Mouse (Mus musculus): ENCODE data around the gene Wdr91. TPM values are rescaled to one million over a fixed set of nuclear protein-coding genes. Genes with fewer than 3 reads are reported as not detected.

Gene Wdr91
- polyA plus RNA-seq, 1 experiment, result 85.3 TPM

DNA sequence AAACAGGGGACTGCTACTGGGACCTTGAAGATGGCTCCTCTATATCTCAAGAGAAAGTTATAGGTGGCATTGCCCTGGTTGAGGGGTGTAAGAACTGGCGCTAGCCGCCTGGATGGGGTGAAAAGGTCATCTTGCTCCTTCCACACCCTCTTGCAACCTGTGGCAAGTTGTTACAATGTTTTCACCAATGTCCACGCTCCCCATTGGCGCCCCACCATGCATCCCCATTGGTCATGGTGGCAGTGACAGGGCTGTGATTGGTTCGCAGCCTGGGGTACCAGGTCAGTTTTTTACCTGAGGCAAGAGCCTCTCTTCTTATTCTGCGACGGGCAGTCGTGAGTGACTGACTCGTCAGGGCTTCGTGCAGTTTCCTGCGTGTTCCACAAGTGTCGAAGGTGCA lies 10.0 kb upstream of the Wdr91 start:
- Histone ChIP-seq H3K4me1 (ENCODE audit: control insufficient read depth, insufficient read depth, low read length) (no peaks in the 10 kb centered on the region), H3K27ac (ENCODE audit: insufficient read depth, low read depth, low read length) (no peak overlapping the region), H3K4me3 (ENCODE audit: insufficient read depth, low read length) (no peak overlapping the region)
- TF ChIP-seq CTCF (IDR thresholded peaks at IDR 0.05; ENCODE audit: low read depth, low read length) (no peak), POLR2A (IDR thresholded peaks at IDR 0.05; ENCODE audit: borderline replicate concordance, low read depth, low read length) (no peak)

DNA sequence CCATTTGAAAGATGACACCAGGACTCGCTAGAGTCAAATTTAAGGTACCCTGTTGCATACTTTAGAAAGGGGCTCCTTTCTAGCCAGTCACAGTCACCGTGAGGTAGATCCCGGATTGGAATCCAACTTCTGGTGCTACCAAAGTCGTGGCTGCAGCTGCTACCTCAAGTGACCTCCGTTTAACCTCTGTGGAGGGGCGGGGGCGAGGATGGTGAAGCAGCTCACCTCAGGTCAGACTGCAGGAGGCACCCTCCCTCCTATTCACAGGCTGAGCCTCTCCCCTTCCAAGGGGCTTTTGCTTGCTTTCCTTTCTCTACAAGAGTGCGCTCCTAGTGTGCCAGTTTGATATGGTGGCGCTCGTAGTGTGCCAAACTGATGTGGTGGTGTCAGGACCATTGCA lies 9.3 kb upstream of the Wdr91 start, which contains the start of gene Stra8:
Gene Stra8, plus strand, starts transcription at position 208 of the 400 bp plus-strand sequence.
- H3K4me3 ChIP-seq (ENCODE audit: insufficient read depth, low read length), result no peak within 1 kb of the TSS
- TF ChIP-seq CTCF (IDR thresholded peaks at IDR 0.05; ENCODE audit: low read depth, low read length) (no peak), POLR2A (IDR thresholded peaks at IDR 0.05; ENCODE audit: borderline replicate concordance, low read depth, low read length) (no peak)
- no peaks in the 10 kb centered on the region for H3K4me1 ChIP-seq (ENCODE audit: control insufficient read depth, insufficient read depth, low read length)
- H3K27ac ChIP-seq (ENCODE audit: insufficient read depth, low read depth, low read length), result no peak within 1 kb of the TSS

DNA sequence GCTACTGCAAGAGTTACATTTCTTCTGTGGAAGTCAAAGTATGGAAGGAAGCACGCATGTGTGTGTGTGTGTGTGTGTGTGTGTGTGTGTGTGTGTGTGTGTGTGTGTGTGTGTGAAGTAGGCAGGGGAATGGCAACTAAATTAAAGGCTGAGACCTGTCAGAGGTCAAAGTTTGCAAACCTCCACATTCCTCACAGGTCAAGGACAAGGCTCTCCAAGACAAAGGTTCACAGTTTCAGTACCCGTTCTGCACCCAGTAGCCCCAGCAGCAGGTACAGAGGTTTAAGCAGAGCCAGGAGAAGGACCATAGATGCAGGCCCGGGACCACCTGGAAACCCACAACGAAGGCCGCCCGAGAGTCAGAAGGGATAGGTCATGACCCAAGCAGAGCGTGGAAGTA lies 8.5 kb upstream of the Wdr91 start:
- no peak overlapping the region for H3K4me3 ChIP-seq (ENCODE audit: insufficient read depth, low read length)
- TF ChIP-seq CTCF (IDR thresholded peaks at IDR 0.05; ENCODE audit: low read depth, low read length) (no peak), POLR2A (IDR thresholded peaks at IDR 0.05; ENCODE audit: borderline replicate concordance, low read depth, low read length) (no peak)
- H3K27ac ChIP-seq (ENCODE audit: insufficient read depth, low read depth, low read length), result no peak overlapping the region

DNA sequence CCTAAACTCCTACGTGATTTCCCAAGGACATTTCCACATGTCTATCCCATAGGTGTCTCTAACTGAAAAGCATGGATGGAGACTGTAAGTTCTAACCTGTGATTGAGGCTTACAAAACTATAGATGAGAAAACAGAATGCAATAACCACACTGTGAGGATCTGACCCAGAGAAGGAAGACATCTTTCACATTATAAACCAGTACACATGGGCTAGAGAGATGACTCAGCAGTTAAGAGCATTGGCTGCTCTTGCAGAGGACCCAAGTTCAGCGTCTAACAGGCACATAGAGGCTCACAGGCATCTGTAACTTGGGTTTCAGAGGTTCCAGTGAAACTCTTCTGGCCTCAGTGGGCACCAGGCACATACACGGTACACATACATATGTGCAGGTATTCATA lies 3.8 kb upstream of the Wdr91 start:
- Histone ChIP-seq H3K4me1 (ENCODE audit: control insufficient read depth, insufficient read depth, low read length) (peaks cover 7% of the 10 kb centered on the region), H3K27ac (ENCODE audit: insufficient read depth, low read depth, low read length) (no peak overlapping the region), H3K4me3 (ENCODE audit: insufficient read depth, low read length) (no peak overlapping the region)
- TF ChIP-seq CTCF (IDR thresholded peaks at IDR 0.05; ENCODE audit: low read depth, low read length) (no peak), POLR2A (IDR thresholded peaks at IDR 0.05; ENCODE audit: borderline replicate concordance, low read depth, low read length) (no peak)

More for the DNA sequence above, 8.5 kb upstream of the Wdr91 start:
- H3K4me1 ChIP-seq (ENCODE audit: control insufficient read depth, insufficient read depth, low read length), result no peaks in the 10 kb centered on the region

DNA sequence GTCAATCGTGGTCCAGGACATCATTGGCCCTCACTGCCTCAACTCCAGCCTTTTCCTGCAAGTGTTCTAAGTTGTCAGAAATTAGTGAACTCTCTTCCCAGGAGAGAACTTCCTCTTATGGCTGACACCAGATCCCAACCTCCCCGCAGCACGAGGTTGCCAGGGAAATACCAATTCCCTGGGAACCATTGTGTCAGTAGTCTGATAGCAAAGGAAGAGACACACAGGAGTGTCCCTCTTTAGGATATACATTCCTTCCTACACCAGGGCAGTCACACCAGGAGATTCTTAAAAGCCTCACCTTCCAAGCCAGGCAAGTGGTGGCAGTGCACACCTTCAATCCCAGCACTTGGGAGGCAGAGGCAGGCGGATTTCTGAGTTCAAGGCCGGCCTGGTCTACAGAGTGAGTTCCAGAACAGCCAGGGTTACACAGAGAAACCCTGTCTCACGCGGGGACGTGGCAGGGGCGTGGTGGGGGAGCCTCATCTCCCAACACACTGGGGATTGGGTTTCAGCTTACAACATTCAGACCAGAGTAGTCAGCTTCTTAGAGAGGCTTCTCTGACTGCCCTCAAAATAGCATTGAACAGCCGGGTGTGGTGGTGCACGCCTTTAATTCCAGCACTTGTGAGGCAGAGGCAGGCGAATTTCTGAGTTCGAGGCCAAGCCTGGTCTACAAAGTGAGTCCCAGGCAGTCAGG lies 2.8 kb upstream of the Wdr91 start:
- H3K4me3 ChIP-seq (ENCODE audit: insufficient read depth, low read length), result no peak overlapping the region
- TF ChIP-seq CTCF (IDR thresholded peaks at IDR 0.05; ENCODE audit: low read depth, low read length) (no peak), POLR2A (IDR thresholded peaks at IDR 0.05; ENCODE audit: borderline replicate concordance, low read depth, low read length) (no peak)
- peaks cover 7% of the 10 kb centered on the region for H3K4me1 ChIP-seq (ENCODE audit: control insufficient read depth, insufficient read depth, low read length)

DNA sequence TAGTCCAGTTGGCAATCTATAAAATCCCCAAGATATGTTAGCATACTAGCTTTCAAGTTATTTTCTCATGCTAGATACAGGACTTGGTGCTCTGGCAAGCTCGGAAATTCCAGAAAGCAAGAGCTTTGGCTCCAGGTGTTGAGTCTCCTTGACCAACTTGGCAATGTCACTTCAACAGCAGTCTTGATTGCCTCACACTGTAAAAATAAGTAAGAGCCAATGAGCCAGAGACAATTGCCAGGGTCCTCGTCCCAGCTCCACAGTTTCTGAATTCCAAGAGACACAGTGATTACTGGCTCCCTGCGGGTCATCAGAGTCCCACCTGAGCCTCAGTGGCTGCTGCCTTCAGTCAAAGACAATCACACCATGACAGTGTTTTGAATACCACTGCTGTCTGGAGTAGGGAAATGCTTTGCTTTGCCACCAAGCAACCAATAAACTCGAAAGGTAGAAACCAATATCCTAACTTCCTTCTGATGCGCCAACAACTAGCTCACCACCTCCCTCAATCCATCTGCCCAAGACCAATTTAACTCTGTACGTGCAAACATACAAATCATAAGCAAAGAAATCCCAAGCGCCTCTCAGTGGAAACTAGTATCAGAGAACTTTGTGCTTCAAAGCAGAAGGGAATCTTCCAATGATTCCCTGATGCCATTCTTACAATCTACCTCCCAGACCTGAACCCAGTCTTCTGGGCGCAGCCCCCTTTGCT lies 888 bp downstream of the Wdr91 start:
- Histone ChIP-seq H3K4me3 (ENCODE audit: insufficient read depth, low read length) (peak overlapping the region; percentile 71), H3K27ac (ENCODE audit: insufficient read depth, low read depth, low read length) (peak overlapping the region; percentile 84)
- no peak for TF ChIP-seq CTCF (IDR thresholded peaks at IDR 0.05; ENCODE audit: low read depth, low read length)
- no peak for TF ChIP-seq POLR2A (IDR thresholded peaks at IDR 0.05; ENCODE audit: borderline replicate concordance, low read depth, low read length)

More for the DNA sequence above, 2.8 kb upstream of the Wdr91 start:
- H3K27ac ChIP-seq (ENCODE audit: insufficient read depth, low read depth, low read length), result no peak overlapping the region

DNA sequence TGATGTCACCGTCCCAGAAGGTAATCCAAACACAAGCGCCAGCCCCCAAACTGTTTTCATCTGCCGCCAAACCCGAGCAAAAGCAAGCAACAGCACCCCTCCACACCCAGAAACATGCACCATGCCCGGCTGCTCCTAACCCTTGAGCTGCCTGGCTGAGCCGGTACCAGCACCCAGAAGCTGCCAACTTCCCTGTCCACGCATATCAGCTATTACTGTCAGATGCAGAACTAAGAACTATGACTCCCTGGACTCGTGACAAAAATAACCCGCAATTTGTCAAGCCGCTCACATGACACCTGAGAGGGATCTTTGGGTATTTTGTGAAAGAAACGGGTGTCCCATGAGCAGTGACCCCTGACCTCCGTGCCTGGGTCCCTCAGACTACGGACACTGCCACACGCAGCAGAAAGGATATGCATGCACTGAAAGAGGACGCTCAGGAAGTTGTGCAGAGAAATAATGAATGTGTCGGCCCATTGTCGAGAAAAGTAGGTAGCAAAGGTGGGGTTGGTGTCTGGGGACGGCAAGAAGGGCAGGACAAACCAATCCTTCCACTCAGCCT lies 2.9 kb downstream of the Wdr91 start:
- Histone ChIP-seq H3K4me3 (ENCODE audit: insufficient read depth, low read length) (peak overlapping the region; percentile 52), H3K27ac (ENCODE audit: insufficient read depth, low read depth, low read length) (peak overlapping the region; percentile 97), H3K4me1 (ENCODE audit: control insufficient read depth, insufficient read depth, low read length) (peaks cover 47% of the 10 kb centered on the region)
- no peak for TF ChIP-seq CTCF (IDR thresholded peaks at IDR 0.05; ENCODE audit: low read depth, low read length)
- no peak for TF ChIP-seq POLR2A (IDR thresholded peaks at IDR 0.05; ENCODE audit: borderline replicate concordance, low read depth, low read length)

More for the DNA sequence above, 888 bp downstream of the Wdr91 start:
- H3K4me1 ChIP-seq (ENCODE audit: control insufficient read depth, insufficient read depth, low read length), result peaks cover 34% of the 10 kb centered on the region

DNA sequence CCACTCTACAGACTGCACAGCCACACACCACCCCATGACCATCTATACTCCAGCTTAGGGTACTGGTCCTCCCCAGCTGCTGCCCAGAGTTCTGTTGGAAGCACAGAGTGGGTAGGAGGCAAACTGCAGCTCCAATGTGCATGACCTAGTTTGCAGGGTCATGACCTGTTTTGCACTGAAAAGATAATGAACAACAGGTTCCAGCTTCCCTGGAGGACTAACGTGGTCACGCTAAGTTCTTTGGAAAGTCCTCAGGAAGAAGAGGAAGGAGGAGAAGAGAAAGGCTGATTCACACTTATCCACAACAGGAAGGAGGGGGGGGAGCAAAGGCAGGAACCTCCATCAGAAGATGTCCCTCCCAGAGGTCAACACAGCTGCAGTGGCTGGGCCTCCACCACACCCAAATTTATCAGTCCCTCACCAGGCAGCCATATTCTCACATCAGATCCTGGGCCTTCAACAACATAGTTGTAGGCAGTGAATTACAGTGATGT lies 3.5 kb downstream of the Wdr91 start:
- Histone ChIP-seq H3K27ac (ENCODE audit: insufficient read depth, low read depth, low read length) (peak overlapping the region; percentile 97), H3K4me3 (ENCODE audit: insufficient read depth, low read length) (peak overlapping the region; percentile 52), H3K4me1 (ENCODE audit: control insufficient read depth, insufficient read depth, low read length) (peaks cover 53% of the 10 kb centered on the region)
- TF ChIP-seq POLR2A (IDR thresholded peaks at IDR 0.05; ENCODE audit: borderline replicate concordance, low read depth, low read length), result no peak
- no peak for TF ChIP-seq CTCF (IDR thresholded peaks at IDR 0.05; ENCODE audit: low read depth, low read length)

DNA sequence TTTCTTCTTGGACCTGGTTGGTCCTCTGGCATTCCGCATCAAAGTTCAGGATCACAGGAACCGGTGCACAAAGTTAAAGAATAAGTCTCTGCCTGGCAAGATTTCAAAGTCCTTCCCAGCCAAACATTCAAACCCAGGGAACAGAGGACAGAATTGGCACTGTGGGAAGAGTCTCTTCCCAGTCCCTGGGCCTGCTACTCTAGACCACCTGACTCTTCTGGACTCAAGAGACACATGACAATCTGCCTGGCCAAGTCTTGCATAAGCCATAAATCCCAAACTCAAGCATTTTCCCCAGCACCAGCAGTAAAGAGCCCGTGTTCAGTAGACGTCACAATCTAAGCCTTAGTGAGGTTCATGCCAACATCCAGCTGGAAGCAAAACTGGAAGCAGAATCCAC lies 4.0 kb downstream of the Wdr91 start:
- TF ChIP-seq CTCF (IDR thresholded peaks at IDR 0.05; ENCODE audit: low read depth, low read length), result no peak
- TF ChIP-seq POLR2A (IDR thresholded peaks at IDR 0.05; ENCODE audit: borderline replicate concordance, low read depth, low read length), result no peak
- Histone ChIP-seq H3K4me1 (ENCODE audit: control insufficient read depth, insufficient read depth, low read length) (peaks cover 58% of the 10 kb centered on the region), H3K27ac (ENCODE audit: insufficient read depth, low read depth, low read length) (peak overlapping the region; percentile 97), H3K4me3 (ENCODE audit: insufficient read depth, low read length) (peak overlapping the region; percentile 34)

Measured in bone marrow macrophage, adult 2 months (primary cell).